Mouse (Mus musculus): ENCODE measurements around the gene Casc3.
A peak's percentile ranks its signal among the peaks of the same experiment; 100 is the strongest.

Casc3 gene

GRCm38 (mm10) chr11:98773635-98774295, 30.9 kb upstream of the Casc3 start:
- peak; percentile 100 for DNase-seq (ENCODE audit: low spot score)

- no peak for DNase-seq (ENCODE audit: low spot score)
Measured at GRCm38 (mm10) chr11:98774582-98775347, 29.9 kb upstream of the Casc3 start, which contains the start of gene Nr1d1. Gene Nr1d1, minus strand, starts transcription at chr11:98775333.

DNA sequence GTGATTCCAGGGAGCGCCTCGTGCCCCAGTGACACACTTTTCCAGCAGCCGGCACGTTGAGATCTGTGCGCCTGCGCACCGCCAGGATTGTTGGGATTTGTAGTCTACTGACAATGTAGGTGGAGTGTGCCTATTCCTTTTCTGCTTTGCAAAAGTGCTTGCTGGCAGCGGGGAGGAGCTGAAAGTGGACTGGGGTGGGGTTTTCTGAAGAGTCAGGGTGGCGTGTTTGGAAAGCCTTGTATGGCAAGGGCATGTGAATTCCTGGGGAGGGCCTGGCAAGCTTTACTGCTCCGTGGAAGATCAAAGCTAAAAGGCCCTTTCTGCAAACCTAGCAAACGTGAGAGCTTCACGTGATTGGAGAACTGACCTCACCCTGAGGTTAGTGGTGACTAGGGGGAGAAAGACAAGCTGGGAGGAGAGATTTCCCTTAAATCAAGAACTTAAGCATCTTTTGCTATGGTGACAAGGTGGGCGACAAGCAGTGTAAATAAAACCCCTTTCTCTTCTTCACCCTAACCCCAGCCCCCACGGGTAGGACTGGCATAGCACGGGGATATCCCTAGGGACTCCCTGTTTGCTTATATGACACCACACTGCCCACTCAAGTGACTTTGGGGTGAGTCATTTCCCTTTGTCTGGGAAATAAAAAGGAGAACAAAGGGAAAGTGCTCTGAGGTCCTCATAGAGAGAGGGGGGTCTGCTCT, 29.2 kb upstream of the Casc3 start:
- DNase-seq (ENCODE audit: low spot score), result peak; percentile 99

DNA sequence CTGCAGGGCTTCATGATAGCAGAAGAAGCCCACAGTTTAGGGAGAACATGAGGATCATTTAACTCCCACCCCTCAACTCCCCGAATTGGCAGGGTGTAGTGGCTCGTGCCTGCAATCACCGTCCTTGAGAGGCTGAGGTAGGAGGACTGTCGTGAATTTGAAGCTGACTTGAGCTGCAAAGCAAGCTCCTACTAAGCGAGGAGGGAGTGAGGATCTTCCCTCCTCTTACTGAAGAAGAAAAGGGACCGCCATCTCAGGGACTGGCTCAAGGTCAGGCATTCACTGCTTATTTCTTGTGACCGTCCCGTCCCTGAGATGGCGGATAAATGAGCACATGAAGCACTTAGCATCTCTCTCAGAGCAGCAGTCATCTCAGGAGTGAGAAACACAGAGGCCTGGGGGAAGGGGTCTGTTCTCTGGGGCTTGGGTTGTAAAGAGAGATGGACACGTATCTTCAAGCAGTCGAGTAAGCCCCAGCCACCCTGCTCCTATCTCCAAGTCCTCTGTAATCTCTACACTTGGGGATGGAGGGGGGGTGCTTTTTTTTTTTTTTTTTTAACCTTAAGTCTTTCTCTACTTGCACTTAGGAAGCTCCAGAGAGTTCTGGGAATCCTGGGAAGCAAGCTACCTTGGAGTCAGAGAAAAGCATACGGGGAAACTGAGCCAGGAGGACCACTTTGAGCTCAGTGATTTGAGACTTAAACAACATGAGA, 28.5 kb upstream of the Casc3 start:
- no peak for DNase-seq (ENCODE audit: low spot score)

DNA sequence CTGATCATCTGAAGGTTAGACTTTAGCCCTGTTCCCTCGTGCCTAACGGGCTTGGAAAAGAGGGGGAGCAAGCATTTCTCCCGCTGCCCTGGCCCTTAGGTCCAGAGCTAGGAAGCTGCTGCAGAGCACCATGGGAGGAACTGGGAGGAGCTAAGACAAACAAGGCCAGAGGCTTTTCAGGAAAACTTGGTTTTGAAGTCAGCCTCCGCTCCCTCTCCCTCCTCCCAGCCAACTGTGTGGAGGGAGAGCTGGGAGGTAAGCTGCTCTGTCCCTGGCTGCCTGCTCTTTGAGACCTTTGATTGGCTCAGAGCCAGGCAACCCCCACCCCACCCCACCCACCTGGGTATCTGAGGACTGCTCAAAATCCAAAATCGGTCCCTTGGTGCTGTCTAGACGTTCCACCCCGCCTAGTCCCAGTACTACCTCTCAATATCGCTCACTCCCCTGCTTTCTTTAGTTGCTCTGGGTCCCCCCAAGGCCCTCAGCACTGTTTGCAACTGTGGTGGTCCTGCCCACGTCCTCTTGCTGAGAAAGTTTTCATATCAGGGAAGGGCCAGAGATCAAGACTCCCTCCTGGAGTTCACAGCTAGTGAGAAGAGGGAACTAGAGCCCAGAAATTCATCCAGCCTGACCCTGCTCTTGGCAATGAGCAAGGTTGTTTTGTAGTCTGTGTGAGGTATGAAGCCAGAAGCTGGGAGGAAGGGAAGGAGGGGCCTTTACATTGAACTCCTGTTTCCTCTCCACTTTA, 27.7 kb upstream of the Casc3 start:
- no peak for DNase-seq (ENCODE audit: low spot score)

GRCm38 (mm10) chr11:98777888-98778287, 26.8 kb upstream of the Casc3 start:
- no peak for DNase-seq (ENCODE audit: low spot score)

DNA sequence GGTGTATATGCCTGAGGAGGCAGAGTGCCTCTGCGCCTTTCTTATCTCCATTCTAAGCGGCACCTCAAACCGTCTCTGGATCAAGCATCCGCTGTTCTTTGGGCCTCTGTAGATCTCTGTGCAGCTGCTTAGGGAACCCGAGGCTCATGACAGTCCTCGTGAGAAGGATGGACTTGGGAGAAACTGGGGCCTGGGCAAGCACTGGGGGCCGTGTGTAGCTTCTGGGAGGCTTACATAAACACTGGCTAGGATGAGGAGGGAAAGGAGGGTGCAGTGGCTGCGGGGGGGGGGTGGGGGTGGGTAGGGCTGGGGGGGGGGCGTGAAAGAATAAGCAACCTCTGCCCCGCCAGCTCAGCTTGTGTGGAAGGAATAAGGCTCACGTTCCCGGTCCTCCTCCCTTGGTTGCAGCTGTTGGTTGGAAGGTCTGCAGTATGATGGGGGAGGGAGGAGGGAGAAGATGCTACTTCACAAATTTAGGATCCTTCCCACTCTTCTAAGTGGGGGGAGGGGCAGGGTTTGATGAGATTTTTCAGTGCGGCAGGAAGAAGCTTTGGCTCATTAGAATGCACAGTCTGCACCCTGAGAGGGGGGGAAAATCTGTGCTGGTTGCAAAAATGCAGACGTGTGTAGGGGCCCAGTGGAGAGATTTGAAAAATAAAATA, 22.7 kb upstream of the Casc3 start:
- no peak for DNase-seq (ENCODE audit: low spot score)

- no peak for DNase-seq (ENCODE audit: low spot score)
Measured at GRCm38 (mm10) chr11:98782651-98783235, 22.0 kb upstream of the Casc3 start.

- peak; percentile 96 for DNase-seq (ENCODE audit: low spot score)
Measured at GRCm38 (mm10) chr11:98783236-98783696, 21.4 kb upstream of the Casc3 start.

- no peak for DNase-seq (ENCODE audit: low spot score)
Measured at GRCm38 (mm10) chr11:98784139-98784538, 20.6 kb upstream of the Casc3 start.

DNA sequence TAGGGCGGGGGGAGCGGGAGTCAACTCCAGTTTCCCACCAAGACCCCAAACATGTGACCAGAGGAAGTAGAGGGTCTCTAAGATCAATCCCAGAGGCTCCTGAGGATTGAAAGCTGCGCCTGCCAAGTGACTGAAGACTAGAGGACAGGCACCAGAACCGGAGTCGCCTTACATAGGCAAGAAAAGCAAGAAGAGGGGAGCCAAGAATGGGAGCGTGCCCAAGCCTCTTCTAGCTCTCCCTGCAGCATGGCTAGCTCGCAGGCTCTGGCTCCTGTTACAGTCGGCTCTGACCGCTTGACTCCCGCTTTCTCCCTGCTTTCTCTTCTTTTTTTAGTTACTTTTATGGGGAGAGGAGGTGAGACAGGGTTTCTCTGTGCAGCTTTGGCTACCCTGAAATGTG, 19.5 kb upstream of the Casc3 start:
- DNase-seq (ENCODE audit: low spot score), result no peak

DNA sequence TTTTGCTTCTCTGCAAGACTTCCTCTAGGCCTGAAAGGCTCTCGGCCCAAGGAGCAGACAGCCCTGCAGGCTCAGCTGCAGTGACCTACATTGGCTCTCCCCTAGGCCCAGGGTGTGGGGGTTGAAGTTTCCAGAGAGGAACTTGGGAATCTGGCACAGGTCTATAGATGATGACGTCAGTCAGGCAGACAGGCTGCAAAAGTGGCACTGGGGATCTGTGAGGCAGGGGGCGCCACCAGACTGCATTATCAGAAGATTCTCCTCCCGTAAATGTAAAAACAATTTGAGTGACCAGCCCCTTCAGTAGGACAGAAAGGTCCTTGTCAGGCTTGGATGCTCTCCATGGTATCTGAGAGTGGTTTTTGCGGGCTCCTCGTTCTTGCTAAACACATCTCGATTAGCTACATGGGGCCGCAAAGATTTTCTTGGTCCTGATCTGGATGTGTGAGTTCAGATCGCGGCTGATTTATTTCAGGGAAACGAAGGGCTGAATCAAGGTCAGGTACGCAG, 18.9 kb upstream of the Casc3 start:
- no peak for DNase-seq (ENCODE audit: low spot score)

DNA sequence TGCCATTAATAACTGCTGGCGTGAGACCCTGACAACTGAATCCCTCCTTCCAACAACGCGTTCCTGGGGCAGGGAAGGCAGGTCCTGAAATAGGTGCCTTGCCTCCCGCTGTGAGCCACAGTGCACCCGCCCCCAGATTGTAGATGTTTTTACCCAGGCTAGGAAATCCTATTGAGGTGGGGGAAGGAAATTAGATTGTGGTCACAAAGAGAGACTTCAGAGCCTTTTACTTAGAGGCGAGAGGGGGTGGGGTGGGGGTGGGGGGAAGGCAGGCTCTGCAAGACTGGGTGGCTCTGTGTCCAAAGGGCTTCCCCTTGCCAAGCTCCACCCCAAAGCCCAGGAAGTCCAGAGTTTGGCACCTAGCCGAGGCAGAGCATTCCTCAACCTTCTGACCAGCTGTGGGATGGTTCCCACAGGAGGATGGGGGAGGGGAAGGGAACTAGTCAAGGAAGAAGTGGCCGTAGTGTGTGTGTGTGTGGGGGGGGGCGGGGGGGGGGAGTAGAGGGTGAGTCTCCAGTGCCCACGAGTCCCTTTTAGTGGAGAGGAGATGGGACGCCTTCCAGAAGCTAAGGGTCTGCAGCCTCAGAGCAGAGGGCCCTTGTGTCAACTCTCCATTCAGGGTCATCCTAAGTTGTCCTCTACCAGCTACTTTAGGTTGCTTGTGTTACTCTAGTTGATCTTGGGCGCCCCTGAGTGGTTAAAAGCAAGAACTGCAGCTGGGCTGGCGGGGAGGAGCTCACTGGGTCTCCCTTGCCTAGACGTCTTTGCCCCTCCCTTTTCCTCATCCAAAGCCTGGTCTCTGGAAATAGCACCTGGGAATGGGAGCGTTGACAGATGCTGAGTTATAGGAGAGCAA, 18.1 kb upstream of the Casc3 start:
- DNase-seq (ENCODE audit: low spot score), result peak; percentile 94

DNA sequence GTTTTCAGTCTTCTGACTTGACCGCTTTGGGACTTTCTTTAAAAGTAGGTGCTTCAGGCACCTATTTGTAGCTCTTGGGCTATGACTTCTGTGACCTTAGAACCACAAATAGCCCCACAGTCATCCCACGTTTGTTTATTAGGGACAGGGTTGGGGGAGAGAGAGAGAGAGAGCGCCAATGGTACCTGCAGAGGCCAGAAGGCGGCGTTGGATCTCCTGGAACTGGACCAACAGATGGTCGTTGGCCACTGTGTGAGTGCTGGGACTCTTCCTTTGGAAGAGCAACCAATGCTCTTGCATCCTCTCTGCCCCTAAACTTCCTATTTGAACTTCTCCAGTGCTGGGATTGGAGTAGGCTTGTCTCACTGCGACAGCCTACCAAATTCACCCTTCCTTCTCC, 17.5 kb upstream of the Casc3 start:
- DNase-seq (ENCODE audit: low spot score), result no peak

GRCm38 (mm10) chr11:98787691-98788090, 17.0 kb upstream of the Casc3 start:
- DNase-seq (ENCODE audit: low spot score), result no peak

DNA sequence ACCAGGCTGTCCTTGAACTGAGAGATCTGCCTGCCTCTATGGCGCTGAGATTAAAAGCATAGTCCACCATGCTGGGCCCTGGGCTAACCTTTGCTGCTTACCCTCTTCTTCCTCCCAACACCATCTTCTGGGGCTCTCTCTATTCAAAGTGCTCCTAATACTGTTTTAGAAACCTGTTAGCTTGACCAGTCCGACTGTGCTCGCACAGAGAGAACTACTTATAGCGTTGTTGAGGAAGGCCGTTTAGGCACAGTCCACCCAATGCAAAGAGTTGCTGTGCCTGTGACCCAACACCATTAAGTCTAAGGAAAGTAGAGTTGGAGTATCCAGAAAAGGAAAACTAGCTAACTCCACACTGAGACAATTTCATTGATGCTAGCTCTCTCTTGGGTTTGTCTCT, 16.6 kb upstream of the Casc3 start:
- no peak for DNase-seq (ENCODE audit: low spot score)

DNA sequence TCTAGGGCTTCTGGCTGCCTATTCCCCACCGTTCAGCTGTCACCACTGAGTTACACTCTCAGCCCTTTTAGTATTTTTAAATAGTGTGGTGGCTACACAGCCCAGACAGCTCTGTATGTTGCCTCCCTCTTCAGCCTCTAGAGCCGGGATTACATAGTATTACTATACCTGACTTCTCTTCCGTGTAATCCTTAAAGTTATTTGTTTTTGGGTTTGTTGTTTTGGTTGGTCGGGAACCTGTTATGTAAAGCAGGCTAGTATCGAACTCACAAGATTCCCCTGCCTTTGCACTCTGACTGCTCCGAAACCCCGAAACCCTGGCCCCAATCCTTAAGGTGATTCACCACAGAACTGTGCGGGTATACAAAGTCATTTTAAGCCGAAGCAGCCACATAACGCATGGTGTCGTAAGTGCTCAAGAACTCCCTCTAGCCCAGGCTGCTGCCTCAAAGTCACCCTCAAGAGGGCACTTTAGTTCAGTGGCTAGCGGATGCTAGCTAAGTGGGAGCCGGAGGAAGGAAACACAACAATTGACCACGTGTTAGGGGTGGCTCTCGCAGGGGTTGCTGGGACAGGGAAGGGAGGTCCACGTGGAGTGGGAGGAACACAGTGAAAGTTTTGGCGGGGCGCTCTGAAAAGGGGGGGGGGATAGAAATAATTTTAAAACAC, 16.0 kb upstream of the Casc3 start:
- DNase-seq (ENCODE audit: low spot score), result no peak

DNA sequence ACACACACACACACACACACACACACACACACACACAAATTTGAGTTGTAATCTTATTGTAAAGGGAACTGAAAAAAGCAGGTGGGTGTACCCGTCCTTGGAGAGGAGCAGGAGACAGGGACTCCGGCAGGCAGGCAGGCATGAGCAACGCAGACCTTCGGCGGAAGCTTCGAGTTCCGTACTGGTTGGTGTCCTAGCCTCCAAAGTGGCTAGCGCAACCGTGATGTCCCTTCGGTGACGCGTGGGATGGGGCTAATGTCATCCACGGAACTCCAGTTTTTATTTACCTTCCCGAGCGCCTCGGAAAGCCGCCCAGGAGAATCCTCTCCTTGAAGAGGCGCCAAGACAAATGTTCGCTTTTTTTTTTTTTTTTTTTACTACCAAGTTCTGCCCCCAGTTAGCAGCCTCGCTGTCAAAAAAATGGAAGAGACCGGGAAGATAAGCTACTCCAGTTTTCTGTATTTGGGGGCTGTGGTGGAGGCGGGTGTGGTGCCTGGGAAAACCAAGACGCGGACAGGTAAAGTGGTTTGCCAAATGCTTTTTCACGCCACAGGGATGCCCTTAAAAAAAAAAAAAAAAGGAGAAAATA, 15.4 kb upstream of the Casc3 start:
- DNase-seq (ENCODE audit: low spot score), result no peak

Measured in left cerebral cortex, adult 11 months (tissue).